Mouse (Mus musculus) brain, embryonic 14.5 days (tissue): ENCODE results near the gene Krtdap. TPM values are rescaled to one million over a fixed set of nuclear protein-coding genes. Genes with fewer than 3 reads are reported as not detected.
A peak's percentile ranks its signal among the peaks of the same experiment; 100 is the strongest.
"Not testable (repeated sequence)": the region's sequence is repeated elsewhere in the genome, so short reads cannot be mapped to it uniquely, and the experiment has no call there.

ENCODE experiments used
- DNase-seq: peaks from one replicate; pipeline ENCODE4 v3.0.0-alpha.2; 2011; ENCODE audit warnings: low read depth
- CTCF ChIP-seq: fragments of 200-500 bp; IDR thresholded peaks from 2 replicates; pipeline ENCODE4 v1.5.1; 2012; ENCODE audit warnings: inconsistent platforms, mild to moderate bottlenecking, moderate library complexity, borderline replicate concordance; ENCODE audit not compliant: insufficient read depth, insufficient read length; ENCODE audit errors: extremely low read depth
- POLR2A ChIP-seq: fragments of 200-500 bp; IDR thresholded peaks from 2 replicates; pipeline ENCODE4 v1.6.1; 2012; ENCODE audit warnings: mild to moderate bottlenecking, inconsistent platforms, borderline replicate concordance; ENCODE audit not compliant: poor library complexity, insufficient read depth, insufficient read length, severe bottlenecking; ENCODE audit errors: extremely low read depth
- polyA plus RNA-seq: library from polyadenylated mRNA; depleted of rRNA; stranded (reverse); fragments of >200 nt; gene quantifications from 2 replicates; pipeline ENCODE4 v1.2.3, GENCODE M21; 2012; rRNA removed

The Krtdap gene
- 5.6 and 30.7 TPM in 2 replicates for polyA plus RNA-seq

GRCm38 (mm10) chr7:30787377-30788022 lies at the start of gene Krtdap:
Krtdap (plus strand) TSS chr7:30787896.
- DNase-seq: no peak
- TF ChIP-seq POLR2A: no peak
- TF ChIP-seq CTCF: no peak

GRCm38 (mm10) chr7:30742570-30742969 lies 45.1 kb upstream of the Krtdap start:
- DNase-seq: not testable (repeated sequence)

GRCm38 (mm10) chr7:30743617-30744016 lies 44.1 kb upstream of the Krtdap start, which contains the start of gene Gapdhs:
Gapdhs (minus strand) TSS chr7:30743681.
- not testable (repeated sequence) for DNase-seq

- TF ChIP-seq POLR2A: no peak
- TF ChIP-seq CTCF: no peak
- peak; percentile 39 for DNase-seq
Measured at GRCm38 (mm10) chr7:30744022-30744598, 43.6 kb upstream of the Krtdap start.

- TF ChIP-seq CTCF (no peak), POLR2A (no peak)
- DNase-seq: no peak
Measured at GRCm38 (mm10) chr7:30747525-30748204, 40.0 kb upstream of the Krtdap start.

- no peak for DNase-seq
- TF ChIP-seq POLR2A: no peak
- no peak for TF ChIP-seq CTCF
Measured at GRCm38 (mm10) chr7:30749824-30750606, 37.7 kb upstream of the Krtdap start.

GRCm38 (mm10) chr7:30751086-30751669 lies 36.5 kb upstream of the Krtdap start, which contains the start of gene Sbsn:
Sbsn (plus strand) TSS chr7:30751471.
- TF ChIP-seq CTCF: no peak
- no peak for TF ChIP-seq POLR2A
- DNase-seq: no peak

- TF ChIP-seq POLR2A: no peak
- no peak for TF ChIP-seq CTCF
- DNase-seq: no peak
Measured at GRCm38 (mm10) chr7:30757001-30757400, 30.7 kb upstream of the Krtdap start.

GRCm38 (mm10) chr7:30758853-30759252 lies 28.8 kb upstream of the Krtdap start:
- no peak for TF ChIP-seq POLR2A
- peak; percentile 59; the same call in 1 of the 2 replicates for TF ChIP-seq CTCF
- DNase-seq: peak; percentile 31

- TF ChIP-seq CTCF (no peak), POLR2A (no peak)
- no peak for DNase-seq
Measured at GRCm38 (mm10) chr7:30761769-30762352, 25.8 kb upstream of the Krtdap start.

- no peak for DNase-seq
- TF ChIP-seq CTCF (no peak), POLR2A (no peak)
Measured at GRCm38 (mm10) chr7:30763456-30763855, 24.2 kb upstream of the Krtdap start, which contains the start of gene Dmkn. Dmkn (plus strand) TSS chr7:30763756.

GRCm38 (mm10) chr7:30765173-30765572 lies 22.5 kb upstream of the Krtdap start:
- peak; percentile 28 for DNase-seq
- TF ChIP-seq POLR2A: no peak
- no peak for TF ChIP-seq CTCF
